Mouse (Mus musculus): ENCODE results near the gene Cx3cr1.

DNA sequence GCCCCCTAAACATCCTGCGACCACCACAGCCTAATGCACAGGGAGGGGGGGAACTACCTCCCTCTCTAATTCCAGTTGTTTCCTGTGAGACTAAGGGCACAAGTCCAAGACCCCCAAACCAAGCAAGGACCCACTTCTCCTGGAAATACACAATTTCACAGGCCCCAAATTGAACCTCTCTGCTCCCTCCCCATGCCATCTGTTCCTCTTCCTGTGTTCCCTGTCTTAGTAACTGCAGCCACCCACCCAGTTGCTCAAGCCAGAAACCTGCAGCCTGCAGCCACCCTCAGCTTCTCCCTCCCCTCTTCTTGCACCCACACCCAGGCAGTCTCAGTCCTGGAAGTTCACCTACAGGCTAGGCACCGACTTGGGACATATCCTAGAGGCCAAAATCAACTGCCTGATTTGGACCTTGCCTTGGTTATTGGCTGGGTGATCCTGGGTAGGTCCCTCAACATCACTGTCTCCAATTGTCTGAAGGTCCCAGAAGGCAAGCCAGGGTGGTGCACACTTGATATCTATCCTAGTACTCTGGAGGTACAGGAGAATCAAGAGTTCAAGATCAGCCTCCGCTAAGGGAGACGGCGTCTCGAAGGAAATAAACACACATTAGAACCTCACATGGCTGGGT is 90.8 kb downstream of the Cx3cr1 start:
- TF ChIP-seq EP300 (IDR thresholded peaks at IDR 0.05; ENCODE audit: insufficient read depth, low read depth, low read length) (no peak), POLR2A (IDR thresholded peaks at IDR 0.05; ENCODE audit: insufficient read depth, low read depth, low read length) (no peak), CTCF (IDR thresholded peaks at IDR 0.05) (no peak)
